Mouse (Mus musculus) left cerebral cortex, adult 11 months (tissue): ENCODE results near the gene Hmgcs2.
A peak's percentile ranks its signal among the peaks of the same experiment; 100 is the strongest.

Experiments used
- DNase-seq: peaks from one replicate; pipeline ENCODE4 v3.0.0; 2022; ENCODE audit warnings: low spot score

The Hmgcs2 gene

DNA sequence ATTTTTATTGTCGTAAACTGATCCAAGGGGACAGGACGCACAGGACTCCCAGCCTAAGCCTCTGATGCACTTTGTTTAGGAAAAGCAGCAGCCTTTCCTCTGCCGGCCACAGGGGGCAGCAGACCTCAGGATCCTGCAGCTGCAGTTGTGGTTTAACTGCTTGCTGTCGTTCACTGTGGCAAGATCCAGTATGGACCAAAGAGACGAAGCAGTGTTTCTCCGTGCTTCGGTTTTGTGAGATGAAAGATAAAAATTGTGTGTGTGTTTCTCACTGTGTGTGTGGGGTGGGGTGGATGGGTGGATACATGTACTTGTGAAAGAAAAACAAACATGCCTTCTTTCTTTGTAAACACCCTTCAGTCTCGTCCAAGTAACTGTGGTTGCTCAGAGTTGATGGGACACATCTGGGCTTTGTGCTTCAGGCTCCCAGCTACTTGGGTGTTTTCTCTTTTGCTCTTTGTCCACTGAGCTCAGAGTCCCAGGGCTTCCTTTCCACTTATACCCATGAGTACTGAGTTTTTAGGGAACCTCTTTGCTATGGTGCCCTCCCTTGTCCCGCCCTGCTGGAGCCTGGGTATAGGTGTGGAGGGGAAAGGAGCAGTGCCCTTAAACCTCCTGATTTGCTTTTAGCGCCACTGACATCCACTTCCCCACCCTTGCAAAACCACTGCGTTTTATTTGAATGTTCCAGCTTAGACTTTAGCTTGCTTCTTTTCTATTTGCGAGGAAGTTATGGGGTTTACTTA, 871 bp downstream of the Hmgcs2 start:
- DNase-seq, result peak; percentile 24

DNA sequence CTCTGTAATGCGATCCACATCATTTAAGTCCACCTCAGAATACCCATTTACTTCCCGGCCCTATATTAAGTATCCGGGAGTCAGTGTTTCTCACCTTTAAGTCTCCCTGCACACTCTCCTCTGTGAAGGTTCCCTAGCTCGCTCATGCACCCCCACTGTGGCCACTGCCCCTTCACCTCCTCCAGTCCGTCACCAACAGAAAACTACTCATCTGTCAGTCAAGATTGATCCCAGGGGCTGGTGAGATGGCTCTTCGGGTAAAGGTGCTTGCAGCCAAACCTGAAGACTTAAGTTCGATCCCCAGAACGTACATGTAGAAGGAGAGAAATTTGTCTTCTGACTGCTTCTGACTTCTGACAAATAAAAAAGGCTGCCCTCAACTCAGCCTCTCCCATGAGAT, 2.2 kb downstream of the Hmgcs2 start:
- no peak for DNase-seq

DNA sequence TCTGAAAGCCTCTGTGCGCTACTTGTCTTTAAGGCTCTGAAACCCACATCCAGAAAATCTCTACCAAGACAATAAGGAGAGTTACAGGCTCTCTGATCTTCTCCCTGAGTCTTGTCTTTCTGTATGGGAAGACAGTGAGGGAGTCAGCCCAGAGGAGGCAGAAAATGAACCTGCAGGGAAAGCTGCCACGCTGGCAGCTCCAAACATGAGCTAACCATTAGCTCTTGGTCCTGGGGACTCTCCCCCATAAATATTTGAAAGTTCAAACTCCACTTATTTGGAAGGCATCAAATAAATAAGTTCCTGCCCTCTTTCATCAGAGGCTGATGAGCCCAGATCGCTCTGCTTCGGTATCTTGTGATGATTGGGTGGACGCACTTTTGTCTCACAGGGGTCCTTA, 3.0 kb downstream of the Hmgcs2 start:
- no peak for DNase-seq

DNA sequence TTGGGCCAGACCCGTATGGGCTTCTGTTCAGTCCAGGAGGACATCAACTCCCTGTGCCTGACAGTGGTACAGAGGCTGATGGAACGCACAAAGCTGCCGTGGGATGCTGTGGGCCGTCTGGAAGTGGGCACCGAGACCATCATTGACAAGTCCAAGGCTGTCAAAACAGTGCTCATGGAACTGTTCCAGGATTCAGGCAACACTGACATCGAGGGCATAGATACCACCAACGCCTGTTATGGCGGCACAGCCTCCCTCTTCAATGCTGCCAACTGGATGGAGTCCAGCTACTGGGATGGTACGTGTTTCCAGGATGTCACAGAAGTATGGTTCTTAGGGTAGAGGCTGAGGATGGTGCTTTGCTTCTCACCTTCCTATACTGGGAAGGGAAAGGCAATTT, 10.8 kb downstream of the Hmgcs2 start:
- no peak for DNase-seq

DNA sequence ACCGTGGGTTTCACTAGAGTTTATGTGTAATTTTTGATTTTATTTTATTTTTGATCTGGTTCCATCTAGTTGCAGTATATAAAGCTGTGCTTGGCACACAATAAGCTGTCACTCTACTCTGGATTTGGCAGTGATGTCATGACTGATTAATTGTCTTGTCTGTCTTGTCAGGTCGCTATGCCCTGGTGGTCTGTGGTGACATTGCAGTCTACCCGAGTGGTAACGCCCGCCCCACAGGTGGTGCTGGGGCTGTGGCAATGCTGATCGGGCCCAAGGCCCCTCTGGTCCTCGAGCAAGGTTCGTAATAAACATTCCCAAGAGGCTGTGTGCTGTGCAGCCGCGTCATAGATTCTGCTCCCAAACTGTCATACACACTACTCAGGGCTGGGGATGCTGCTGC, 15.7 kb downstream of the Hmgcs2 start:
- no peak for DNase-seq

DNA sequence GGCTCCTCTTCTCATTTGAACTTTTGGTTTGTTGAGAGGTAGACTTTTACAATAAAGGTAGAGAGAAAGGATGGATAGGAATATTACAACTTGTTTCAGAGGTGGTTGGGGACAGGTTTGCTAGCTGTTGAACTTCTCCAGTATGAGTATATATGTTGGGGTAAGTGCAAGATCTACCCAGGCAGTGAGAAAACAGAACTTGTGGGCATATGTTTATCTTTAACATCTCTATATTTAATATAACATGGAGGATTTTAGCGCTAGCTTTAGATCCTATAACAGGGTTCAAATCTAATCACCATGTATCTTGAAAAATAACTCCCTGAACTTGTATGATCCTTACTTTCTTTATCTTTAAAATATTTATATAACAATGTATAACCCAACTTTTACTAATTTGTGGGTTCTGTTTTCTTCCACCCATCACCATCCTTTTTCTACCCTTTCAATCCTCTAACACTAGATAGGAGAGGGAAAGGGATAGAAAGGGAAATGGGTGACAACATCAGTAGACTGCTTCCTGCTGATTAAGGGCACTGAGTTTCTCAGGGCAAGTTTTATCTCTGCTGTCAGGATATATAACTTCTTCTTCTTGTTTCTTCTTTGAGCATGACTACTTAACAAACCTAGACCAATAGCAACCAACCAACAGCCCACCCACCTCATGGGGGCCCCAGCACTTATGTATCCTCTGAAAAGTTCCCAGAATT, 19.3 kb downstream of the Hmgcs2 start:
- no peak for DNase-seq

DNA sequence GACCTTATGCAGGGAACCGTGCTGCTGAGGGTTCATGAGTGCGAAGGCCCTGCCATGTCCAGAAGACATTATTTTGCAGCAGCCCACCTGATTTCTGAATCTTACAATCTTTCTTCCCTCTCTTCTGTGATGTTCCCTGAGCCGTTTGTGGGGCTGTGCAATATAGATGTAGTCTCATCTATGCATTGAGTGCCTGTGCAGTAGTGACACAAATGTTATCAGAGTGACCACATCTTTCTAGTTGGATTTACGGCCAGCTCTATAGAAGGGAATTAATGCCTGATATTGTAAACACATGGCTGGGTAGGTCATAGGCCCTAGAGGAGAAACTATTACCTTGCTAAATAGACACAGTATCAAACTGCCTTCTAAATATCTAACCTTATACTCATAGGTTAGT, 20.0 kb downstream of the Hmgcs2 start:
- DNase-seq, result no peak

DNA sequence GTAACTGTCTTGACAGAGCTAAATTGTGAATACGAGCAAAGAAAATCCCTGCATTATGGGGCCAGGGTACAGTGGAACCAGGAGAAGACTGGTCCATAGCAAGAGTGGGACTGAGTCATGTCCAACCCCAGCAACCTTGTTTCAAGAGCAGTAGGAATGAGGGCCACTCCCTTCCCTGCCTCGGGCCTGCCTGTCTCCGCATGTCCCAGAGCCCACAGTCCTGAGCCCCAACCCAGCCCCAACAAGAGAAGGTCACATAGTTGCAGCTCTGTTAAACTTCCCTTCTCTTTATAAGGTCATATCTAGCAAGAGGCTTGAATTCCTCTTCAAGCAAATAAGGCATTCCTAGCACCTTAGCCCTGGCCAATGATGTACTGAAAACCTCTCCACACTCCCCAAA, 21.5 kb downstream of the Hmgcs2 start:
- no peak for DNase-seq

DNA sequence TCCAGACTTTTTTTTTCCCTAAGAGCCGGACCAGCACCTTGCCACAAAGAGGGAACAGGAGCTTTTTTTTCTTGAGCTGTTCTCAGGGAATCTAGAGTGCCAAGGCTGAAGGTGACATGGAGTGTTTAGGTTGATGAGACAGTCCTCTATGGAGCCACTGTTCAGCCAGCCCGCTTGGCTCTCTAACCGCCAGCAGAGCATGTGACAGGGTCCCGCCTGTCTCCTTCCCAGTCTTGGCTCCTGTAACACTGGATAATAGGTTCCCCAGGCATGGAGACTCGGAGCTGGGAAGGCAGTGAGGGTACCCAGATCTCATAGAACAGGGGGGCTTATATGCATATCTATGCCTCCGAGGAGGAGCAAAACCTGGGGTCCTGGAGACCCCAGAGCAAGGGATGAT, 28.4 kb downstream of the Hmgcs2 start:
- DNase-seq, result no peak

DNA sequence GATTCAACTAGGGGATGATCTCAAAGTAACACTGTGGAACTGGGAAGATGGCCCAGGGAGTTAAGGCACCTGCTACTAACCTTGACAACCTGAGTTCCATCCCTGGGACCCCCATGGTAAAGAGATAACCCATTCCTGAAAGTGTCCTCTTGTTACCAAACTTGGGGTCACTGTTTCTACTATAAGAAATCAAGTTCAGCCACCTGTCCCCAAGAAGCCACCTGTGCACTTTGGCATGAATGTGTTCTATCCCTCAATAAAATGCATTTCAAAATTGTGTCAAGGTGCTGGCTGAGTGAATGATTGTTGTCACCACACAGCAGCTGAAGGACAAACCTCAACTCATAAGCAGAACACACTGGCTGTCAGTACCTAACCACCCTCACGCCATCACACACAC, 30.2 kb downstream of the Hmgcs2 start:
- DNase-seq, result no peak

DNA sequence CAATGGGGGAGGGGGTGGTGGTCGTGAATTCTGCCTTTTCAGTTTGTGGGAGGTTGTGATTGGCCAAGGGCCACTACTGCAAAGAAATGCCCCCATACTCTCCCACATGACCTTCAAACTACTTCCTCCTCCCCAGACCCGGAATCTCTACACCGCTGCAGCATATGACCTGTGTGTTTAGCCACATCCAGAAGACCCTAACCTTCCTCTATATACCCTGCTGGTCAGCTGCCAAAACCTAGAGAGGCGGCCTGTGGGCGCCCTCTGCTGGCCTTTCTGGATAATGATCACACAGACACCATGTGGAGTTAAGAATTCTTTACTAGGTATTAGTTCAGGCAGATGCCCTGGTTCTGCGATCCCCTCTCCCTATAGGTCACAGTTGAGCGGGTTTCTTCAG, 32.6 kb downstream of the Hmgcs2 start:
- no peak for DNase-seq

DNA sequence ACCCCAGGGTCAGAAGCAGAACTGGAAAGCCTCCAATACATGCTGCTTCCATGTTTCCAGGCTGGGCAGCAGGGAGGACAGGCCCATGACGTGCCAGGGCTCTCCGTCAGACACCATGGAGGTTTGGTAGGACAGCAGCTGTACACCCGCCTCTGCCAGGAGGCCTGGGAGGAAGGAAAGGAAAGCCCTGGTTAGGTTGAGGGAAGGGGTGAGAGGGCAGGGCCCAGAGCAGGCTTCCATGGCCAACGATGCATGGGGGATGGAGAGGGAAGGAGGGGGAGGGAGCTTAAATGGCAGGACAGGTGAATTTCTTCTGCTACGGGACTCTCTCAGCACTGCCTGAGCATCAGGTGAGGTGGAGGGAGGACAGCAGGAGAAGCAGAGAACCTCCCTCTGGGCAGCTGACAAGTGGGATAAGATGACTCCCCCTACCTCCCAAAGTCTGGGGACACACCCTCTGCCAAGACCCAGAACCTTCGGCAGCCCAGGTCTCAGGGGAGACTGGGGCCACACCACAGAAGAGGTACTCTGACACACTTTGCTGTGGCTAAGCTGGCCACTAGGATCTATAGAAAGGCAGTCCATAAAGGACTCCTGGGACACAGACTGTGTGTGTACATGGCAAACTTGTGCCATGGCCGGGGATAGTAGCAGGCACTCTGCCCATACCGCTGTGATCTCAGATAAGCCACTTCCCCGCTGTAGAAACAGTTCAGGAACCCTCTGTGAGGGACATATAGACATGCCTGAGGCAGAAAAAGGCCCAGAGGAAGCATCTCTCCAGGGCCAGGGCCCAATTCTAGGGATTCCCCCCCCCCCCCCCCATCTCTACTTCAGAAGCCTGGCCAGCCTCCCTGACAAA, 33.3 kb downstream of the Hmgcs2 start:
- DNase-seq, result no peak

DNA sequence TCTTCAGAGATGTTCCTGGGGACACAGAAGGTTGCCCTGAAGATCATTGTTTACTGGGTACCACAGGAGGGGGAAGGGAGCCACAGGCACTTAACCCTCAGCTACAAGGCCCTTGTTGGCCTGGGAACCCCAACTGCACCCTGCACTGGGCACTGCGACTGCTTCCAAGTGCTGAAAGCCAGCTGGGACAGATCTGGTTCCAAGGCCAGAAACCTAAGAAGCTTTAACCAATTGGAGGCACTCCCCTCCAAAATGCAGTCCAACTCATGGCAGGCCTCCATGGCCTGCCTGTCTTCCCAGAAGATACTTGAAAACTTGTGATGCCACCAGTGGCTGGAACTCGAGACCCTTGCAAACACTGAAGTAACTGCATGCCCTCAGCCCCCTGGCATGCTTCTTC, 34.9 kb downstream of the Hmgcs2 start:
- no peak for DNase-seq

DNA sequence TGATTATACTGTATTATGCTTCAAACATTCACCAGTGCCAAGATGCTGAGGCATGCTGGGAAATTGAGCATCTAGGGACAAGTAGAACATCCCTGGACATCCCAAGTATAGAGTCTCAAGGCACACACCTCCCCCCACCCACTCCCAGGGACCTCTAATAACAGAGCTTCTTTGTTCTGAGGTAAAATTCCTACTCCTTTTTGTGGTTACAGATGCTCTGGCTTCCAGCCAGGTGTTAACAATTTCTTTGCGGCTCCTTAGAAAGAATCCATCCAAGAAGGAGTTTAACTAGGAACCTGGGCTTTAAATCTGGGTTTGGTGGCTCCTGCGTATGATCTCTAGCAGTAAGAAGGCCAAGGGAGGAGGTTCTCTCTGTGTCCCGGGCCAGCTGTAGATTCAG, 36.9 kb downstream of the Hmgcs2 start:
- DNase-seq, result no peak

DNA sequence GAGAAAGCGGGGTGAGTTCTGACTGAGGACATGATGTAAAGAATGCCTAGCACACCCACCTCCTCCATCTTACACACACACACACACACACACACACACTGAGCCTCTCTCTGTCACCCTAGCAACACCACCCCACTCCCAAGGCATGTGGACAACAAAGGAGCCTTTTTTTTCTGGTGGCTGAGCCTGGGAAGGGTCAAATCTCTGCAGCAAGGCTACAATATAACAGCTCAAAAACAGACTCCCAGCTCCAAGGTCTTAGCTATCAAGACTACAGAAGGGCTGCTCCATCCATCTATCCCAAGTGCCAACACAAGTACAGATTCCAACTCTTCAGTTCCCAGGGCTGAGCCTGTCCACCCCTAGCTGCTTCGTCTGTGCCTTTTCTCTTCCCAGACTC, 39.0 kb downstream of the Hmgcs2 start:
- DNase-seq, result no peak

DNA sequence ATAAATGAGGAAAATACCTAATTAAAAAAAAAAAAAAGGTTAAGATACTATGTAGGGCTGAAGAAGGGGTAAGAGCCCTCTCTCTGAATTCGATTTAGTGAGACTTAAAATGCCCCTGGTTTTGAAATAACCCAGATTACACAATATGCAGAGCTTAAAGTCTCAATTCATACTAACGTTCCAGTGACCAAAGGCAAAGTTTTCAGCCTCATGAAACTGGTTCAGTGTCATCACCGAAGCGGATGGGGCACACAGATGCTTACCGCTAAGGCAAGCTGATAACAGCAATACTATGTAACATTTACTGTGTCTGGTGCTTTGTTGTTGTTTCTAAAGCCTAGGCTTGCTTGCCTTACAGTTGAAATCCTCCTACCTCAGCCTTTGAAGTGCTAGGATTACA, 42.0 kb downstream of the Hmgcs2 start:
- DNase-seq, result no peak

DNA sequence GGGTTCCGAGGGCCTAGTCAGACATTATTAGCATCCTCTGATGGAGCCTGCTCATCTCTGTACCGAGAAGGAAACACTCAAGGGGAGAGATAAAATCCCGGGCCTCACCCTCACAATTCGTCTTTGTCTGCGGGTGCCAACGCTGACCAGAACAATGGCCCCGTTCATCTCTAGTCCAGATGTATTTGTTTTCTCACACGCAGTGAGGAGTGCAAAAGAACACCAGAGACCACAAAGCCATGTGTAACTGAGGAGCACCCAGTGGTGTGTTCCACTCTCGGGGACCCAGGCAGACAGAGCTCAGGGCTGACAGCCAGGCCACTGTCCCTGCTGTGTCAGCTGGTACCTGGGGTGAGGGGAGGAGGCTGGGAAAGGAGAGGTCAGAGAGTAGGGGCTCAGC, 44.0 kb downstream of the Hmgcs2 start:
- no peak for DNase-seq

DNA sequence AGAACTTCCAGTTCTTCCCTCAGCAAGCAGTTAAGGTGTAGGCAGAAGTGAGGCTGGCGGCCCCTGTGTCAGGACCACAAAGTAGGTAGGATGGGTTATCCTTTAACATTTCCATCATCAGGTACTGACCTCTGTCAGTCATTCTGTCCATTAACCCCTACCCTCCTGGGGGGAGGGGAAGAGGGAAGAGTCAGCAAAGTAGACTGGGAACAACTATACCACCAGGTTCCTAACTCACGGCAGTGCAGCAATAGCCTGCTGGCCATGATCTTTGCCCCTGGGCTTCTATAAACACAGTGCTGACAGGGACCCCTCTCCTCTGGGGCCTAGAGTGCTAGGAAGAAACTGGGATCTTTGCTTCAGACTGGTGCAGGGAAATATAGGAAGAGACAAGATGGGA, 53.8 kb downstream of the Hmgcs2 start:
- no peak for DNase-seq

DNA sequence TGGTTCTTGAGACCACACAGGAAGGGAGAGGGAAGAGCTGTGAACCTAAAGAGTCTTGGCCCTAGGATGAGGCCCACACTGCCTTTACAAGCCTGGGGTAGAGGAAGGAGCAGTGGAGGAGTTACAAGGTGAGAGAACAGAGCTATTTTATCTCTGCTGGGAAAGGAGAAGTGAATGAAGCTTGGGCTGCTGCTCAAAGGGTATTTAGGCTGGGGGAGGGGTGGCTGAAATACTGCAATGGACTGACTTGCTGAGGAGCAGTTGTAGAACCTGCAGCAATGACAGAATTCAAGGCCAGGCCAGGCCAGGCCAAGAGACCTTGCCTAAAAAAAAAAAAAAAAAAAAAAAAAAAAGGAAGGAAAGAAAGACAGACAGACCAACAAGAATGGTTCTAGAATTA, 55.1 kb downstream of the Hmgcs2 start:
- DNase-seq, result no peak

DNA sequence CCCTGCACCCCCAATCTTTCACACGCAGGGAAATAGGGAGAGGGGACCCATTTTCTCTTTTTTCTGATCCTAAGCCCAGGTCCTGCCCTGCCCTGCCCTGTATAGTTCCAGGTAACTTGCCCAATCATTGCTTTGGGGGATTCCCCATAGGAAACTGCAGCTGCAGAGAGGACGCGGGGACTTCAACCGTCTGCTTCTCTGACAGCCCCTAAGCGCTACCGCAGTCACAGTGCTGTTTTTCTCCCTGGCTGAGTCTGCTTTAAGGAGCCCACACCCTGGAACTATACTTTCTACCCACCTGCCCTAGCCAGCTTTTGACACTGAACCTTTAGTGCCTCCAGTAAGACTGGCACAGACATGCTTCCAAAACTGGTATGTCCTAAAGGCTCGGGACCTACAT, 55.7 kb downstream of the Hmgcs2 start:
- DNase-seq, result no peak

DNA sequence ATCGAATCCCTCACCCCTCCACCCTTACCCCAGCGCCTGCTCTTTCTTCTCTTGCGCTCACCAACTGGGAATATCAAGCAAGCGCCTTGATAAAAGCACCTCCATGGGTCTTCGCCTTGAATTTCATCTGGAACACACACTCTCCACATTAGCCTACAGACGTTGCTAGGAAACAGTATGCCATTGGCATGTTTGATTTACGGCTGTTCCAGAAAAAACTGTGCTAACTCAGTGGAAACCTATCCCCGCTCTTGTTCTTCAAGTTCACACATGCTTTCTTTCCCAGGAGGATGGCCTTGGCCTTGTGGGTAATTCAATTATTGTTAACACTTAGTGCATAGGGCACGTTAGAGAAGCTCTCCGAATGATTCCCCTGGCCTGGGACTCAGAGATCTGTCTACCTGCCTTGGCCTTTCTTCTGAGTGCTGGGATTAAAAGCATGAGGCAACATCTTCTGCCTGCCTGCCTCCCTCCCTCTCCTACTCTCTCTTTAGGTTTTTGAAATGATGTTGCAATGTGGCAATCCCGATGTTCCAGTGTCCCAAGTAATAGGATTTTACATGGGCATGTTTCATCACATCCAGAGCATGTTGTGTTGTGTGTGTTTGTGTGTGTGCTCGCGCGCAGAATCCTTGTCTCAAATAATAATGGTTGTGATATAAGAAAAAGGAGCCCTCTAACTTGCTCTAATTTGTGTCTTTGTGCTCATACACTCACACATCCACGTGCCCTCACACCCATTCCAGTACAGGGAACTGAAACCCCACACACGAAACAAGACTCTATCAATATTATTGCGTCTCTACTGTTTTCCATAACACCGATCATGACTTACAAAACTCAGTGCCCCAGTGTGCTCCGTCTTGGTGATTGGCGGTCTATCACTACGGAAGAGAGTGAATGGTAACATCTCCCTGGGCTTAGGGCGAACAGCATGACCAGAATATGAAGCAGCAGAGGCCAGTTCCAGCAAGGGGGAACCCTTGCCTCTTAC, 56.7 kb downstream of the Hmgcs2 start:
- no peak for DNase-seq

DNA sequence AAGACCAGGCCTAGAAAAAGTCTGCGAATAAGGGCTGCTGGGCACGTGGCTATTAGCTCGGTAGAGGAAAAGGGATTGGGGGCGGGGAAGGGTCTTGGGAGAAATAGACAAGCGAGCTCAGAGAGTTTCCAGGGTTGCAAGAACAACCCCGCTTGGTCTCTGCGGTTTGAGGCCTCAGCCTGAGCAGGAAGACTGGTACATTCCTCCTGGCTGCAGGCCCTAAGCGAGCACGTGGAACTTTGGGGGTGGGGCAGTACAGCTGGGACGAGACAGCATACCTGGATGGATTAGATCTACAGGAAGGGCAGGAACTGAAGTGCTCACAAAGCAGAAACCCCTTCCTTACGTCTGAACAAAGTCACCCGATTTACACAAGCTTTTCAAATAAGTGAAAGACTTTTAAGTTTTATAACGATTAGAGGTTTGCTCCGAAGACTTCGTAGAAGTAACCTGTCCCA, 58.4 kb downstream of the Hmgcs2 start:
- no peak for DNase-seq
